Mouse (Mus musculus) forebrain, embryonic 12.5 days (tissue): ENCODE measurements around the gene Eif4e3. TPM values are rescaled to one million over a fixed set of nuclear protein-coding genes. Genes with fewer than 3 reads are reported as not detected.

Experiments
- ATAC-seq: fragments of 200-750 bp; cut with Nextera tagmentation; 2 replicates; pipeline ENCODE4 v1.8.0; 2017; ENCODE audit warnings: moderate TSS enrichment; ENCODE audit not compliant: low FRiP score
- H3K27ac ChIP-seq: fragments of 300-500 bp; sonication (generic); 2 replicates; pipeline ENCODE4 v1.5.1; 2016; ENCODE audit warnings: mild to moderate bottlenecking
- H3K27me3 ChIP-seq: fragments of 300-500 bp; sonication (generic); 2 replicates; pipeline ENCODE4 v1.6.1; 2016; ENCODE audit warnings: mild to moderate bottlenecking
- H3K36me3 ChIP-seq: fragments of 300-500 bp; sonication (generic); replicated peaks from 2 replicates; pipeline ENCODE4 v1.6.1; 2016; ENCODE audit warnings: mild to moderate bottlenecking
- H3K4me1 ChIP-seq: fragments of 300-500 bp; sonication (generic); 2 replicates; pipeline ENCODE4 v1.6.1; 2016
- H3K4me2 ChIP-seq: fragments of 300-500 bp; sonication (generic); 2 replicates; pipeline ENCODE4 v1.6.1; 2016; ENCODE audit warnings: mild to moderate bottlenecking, moderate library complexity
- H3K4me3 ChIP-seq: fragments of 300-500 bp; sonication (generic); replicated peaks from 2 replicates; pipeline ENCODE4 v1.5.1; 2016; ENCODE audit warnings: mild to moderate bottlenecking
- H3K9ac ChIP-seq: fragments of 300-500 bp; sonication (generic); 2 replicates; pipeline ENCODE4 v1.6.1; 2016; ENCODE audit warnings: mild to moderate bottlenecking
- H3K9me3 ChIP-seq: fragments of 300-500 bp; sonication (generic); 2 replicates; pipeline ENCODE4 v1.6.1; 2016
- whole genome bisulfite sequencing: fragments of 180-500 bp; shearing (Covaris S2); methylation state at CpG from one replicate; pipeline ENCODE4 v1.1.7; 2016; 5-methylcytosine and 5-hydroxymethylcytosine counted together
- polyA plus RNA-seq: library from polyadenylated mRNA; unstranded; fragments of >200 nt; fragmentation: Nextera tagmentation; extraction: Ambion mirVana; gene quantifications from 2 replicates; pipeline ENCODE4 v1.2.1, GENCODE M21; 2016

Eif4e3 gene
- polyA plus RNA-seq, 1 experiment from 2014 or later = 12.7 TPM

DNA sequence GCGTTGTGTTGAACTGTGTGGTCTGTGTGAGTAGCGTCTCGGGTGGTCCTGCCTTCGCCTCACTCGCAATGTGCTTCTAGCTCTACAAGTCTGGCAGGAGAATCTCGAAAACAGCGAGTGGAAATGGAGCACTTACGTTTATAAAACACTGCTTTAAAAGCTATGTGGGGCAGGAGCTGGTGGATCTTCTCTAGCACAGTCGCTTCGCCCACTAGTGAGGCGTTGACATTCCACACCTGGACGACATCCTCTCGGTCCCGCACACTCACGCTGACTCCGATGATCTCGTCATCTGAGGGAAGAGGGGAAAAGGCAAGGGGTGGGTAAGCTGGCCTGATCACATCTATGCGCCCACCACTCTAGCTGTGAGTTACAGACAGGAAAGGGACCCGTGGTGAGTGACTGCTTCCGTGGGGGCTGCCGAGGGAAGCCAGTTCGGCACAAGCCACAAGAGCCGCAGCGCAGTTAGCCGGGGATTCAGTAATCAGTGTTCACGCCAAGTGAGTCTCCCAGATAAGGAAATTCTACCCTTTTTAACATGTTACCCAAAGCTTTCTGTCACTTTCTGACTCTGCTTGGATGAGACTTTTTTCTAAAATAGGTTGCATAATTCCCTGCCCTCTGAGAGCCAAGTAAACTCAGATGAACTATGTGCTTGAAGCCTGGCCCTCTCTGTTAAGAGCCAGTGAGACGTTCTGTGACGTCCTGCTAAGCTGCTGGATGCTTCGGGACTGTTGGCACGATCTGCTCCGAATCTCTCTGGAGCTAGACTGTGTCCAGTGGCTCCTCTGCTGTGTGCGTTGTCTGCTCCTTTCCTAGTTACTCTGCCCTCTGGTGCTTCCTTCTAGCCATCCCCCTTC is 34.2 kb downstream of the Eif4e3 start:
- Histone ChIP-seq H3K27ac (no peak overlapping the region), H3K27me3 (no peaks in the 10 kb centered on the region), H3K9ac (no peak overlapping the region), H3K4me1 (0 out of 2 replicates have a peak, but pooled peaks cover 7% of the 10 kb centered on the region), H3K9me3 (no peaks in the 10 kb centered on the region), H3K36me3 (peaks cover 6% of the 10 kb centered on the region), H3K4me3 (no peak overlapping the region), H3K4me2 (no peak overlapping the region)
- WGBS = 92% methylated on average over 32 of the region's 32 CpGs
- ATAC-seq = no peak

DNA sequence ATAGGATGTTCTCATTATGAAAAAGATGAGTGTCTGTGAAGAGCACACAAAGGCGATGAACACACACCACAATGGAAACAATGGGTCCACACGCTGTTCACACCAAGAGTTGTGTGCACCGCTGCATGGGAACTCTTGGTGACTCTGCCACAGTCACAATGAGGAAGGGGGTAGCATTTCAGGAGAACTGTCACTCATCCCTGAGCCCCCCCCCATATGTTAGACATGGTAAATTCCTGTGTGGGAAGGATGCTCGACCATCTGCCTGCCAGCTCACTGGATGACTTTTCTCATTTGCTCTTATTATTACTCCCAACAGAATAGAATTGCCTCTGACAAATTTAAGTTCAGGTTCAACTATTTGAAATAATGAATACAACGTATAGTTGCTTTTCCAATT is 34.9 kb downstream of the Eif4e3 start:
- ATAC-seq = no peak
- 88% methylated on average over 5 of the region's 5 CpGs for WGBS
- peaks cover 6% of the 10 kb centered on the region for H3K36me3 ChIP-seq

DNA sequence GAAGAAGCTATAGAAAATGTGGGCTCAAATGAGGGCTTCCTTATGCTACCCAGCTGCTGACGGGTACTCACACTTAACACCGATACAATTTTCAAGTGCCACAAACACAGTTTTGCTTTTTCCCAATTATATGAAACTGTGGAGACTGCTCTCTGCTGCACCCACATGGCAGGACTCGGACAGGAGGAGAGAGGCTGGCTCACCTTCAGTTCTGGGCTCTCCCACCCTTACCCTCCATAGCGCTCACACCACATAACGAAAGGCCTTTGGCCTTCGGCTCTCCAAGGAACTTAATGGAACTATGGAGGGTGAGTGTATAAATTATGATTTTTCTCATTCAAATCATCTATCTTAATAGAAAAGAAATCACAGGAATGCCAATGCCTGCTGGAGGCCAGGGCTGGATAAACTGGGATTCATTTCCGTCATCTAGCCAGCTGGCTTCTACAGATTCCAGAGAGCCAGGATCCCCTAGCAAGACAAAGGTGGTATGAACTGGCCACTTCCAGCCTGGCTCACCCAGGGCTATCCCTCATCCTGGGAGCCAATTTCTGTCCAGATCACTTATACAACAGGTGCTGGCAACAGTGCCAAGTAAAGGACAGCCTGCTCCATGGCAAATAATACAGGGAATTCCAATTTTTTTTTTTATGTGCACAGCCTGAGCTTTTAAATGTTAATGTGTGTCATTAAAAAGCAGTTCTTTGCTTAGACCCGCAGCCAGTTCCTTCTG is 36.7 kb downstream of the Eif4e3 start:
- Histone ChIP-seq H3K36me3 (peaks cover 6% of the 10 kb centered on the region), H3K4me1 (peaks cover 15% of the 10 kb centered on the region), H3K27me3 (no peaks in the 10 kb centered on the region), H3K4me2 (no peak overlapping the region), H3K4me3 (no peak overlapping the region), H3K9me3 (no peaks in the 10 kb centered on the region), H3K27ac (no peak overlapping the region), H3K9ac (no peak overlapping the region)
- WGBS = 78% methylated on average over 8 of the region's 8 CpGs
- no peak for ATAC-seq

More for the DNA sequence above, 34.9 kb downstream of the Eif4e3 start:
- Histone ChIP-seq H3K27ac (no peak overlapping the region), H3K4me3 (no peak overlapping the region), H3K9ac (no peak overlapping the region), H3K4me2 (no peak overlapping the region), H3K4me1 (0 out of 2 replicates have a peak, but pooled peaks cover 2% of the 10 kb centered on the region), H3K27me3 (no peaks in the 10 kb centered on the region), H3K9me3 (no peaks in the 10 kb centered on the region)

DNA sequence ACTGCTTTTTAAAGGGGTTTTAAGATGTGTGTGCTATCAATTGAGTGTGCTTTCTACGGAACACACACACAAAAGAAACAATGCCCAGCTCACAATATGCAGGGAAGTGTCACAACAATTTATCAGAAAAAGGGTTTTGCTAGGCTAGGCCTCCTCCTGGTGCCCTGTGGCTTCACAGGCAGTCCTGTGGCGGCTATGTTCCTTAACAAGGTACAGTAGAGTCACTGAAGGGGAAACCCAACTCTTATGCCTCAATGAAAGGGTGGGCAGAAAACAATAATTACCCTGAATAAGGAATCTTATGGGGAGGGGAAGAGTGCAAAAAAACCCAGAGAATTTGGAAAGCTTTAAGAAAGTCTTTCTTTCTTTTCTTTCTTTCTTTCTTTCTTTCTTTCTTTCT is 40.2 kb downstream of the Eif4e3 start:
- Histone ChIP-seq H3K4me2 (no peak overlapping the region), H3K27me3 (no peaks in the 10 kb centered on the region), H3K9ac (no peak overlapping the region), H3K4me1 (peaks cover 34% of the 10 kb centered on the region), H3K9me3 (no peaks in the 10 kb centered on the region), H3K27ac (no peak overlapping the region), H3K4me3 (no peak overlapping the region), H3K36me3 (peaks cover 6% of the 10 kb centered on the region; the same call in 1 of the 2 replicates)
- peak; percentile 28; the same call in 1 of the 2 replicates for ATAC-seq
- 15% methylated on average over 2 of the region's 2 CpGs for WGBS

DNA sequence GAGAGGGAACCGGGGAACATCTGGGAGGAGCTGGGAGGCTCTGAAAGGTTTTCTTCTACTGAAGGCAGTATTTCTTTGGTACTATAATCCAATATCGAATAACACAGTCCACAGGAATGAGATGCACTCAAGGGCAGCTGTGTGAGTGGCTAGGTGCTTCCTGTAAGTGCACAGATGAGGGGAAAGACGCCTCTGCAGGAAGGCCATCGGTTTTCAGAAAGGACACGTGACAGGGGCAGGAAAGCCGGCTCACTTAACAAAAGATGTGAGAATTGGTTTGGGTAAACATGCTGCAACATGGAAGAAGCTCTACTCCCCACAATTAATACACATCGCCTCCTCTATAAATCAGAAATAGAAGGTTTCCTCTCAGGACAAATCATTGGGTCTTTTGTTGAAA is 40.8 kb downstream of the Eif4e3 start:
- no peaks in the 10 kb centered on the region for H3K9me3 ChIP-seq
- no peak overlapping the region for H3K4me3 ChIP-seq
- H3K36me3 ChIP-seq = peaks cover 6% of the 10 kb centered on the region; the same call in 1 of the 2 replicates
- H3K27me3 ChIP-seq = no peaks in the 10 kb centered on the region
- peak overlapping the region; percentile 50; the same call in 1 of the 2 replicates for H3K27ac ChIP-seq
- peaks cover 34% of the 10 kb centered on the region for H3K4me1 ChIP-seq
- 14% methylated on average over 7 of the region's 7 CpGs for WGBS
- no peak overlapping the region; the same call in 1 of the 2 replicates for H3K4me2 ChIP-seq
- ATAC-seq = peak; percentile 31; the same call in 1 of the 2 replicates
- no peak overlapping the region for H3K9ac ChIP-seq

DNA sequence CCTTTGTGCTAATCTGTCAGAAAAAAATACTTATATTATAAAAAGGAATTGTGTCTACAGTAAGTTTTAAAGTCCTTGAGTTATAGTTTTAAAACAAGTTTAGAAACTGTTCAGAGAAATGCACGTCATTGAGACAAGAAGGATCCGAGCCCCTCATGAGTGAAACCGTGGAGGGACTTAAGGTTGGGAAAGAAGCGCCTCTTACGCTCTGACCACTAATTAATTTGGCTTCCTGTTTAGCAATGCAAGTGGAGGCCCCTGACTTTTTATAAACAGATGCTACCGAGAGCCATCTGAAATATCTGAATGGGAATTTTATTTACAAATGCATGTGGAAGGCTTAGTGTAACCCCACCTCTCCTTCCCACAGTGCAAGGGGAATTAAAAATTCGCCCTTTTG is 41.3 kb downstream of the Eif4e3 start:
- no peak for ATAC-seq
- WGBS = 26% methylated on average over 7 of the region's 7 CpGs
- no peaks in the 10 kb centered on the region for H3K27me3 ChIP-seq
- peak overlapping the region; percentile 50; the same call in 1 of the 2 replicates for H3K27ac ChIP-seq
- H3K9ac ChIP-seq = no peak overlapping the region
- H3K4me3 ChIP-seq = no peak overlapping the region
- H3K9me3 ChIP-seq = no peaks in the 10 kb centered on the region
- H3K4me2 ChIP-seq = no peak overlapping the region
- H3K4me1 ChIP-seq = peaks cover 34% of the 10 kb centered on the region
- H3K36me3 ChIP-seq = peaks cover 6% of the 10 kb centered on the region; the same call in 1 of the 2 replicates

DNA sequence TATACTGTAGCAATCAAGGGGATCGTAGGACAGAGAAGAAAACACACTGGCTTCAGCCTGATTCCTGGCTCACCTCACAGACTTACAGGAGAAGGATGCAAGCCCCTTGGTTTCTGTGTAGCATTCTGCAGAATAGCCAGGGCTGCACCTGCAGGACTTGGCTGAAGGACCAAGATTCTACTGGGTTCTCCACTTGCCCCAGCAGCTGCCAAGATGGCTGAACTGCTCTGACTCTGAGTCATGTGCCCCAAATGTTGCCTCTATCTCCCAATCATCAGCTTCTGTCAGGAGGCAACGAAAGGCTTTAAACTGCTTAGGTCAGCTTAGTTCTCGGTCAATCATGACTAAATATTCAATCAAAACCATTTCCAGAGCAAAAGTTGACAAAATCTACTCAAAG is 42.0 kb downstream of the Eif4e3 start:
- H3K4me3 ChIP-seq = no peak overlapping the region
- no peak overlapping the region for H3K9ac ChIP-seq
- WGBS = 76% methylated on average over 3 of the region's 3 CpGs
- H3K27me3 ChIP-seq = no peaks in the 10 kb centered on the region
- no peak for ATAC-seq
- no peaks in the 10 kb centered on the region for H3K9me3 ChIP-seq
- H3K4me1 ChIP-seq = peaks cover 34% of the 10 kb centered on the region
- H3K36me3 ChIP-seq = peaks cover 6% of the 10 kb centered on the region; the same call in 1 of the 2 replicates
- H3K27ac ChIP-seq = no peak overlapping the region
- H3K4me2 ChIP-seq = no peak overlapping the region

DNA sequence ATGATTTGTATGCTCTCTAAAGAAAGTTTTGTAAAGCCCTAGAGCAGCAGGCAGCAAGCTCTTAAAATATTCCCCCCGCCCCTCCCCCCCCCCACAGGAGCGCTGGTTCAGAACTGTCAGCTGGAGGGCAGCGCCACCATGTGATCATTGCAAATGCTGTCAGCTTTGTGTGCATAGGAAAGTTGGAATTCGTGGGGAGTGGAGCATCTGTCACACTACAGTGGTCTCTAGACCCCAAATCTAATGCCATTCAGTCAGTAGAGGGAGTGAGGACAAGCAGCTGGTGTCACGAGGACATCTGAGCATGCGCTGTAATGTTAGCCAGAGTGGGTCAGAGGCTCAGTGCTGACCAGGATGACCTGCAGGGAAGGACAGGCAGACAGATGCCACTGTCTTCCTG is 42.9 kb downstream of the Eif4e3 start:
- peaks cover 34% of the 10 kb centered on the region for H3K4me1 ChIP-seq
- no peaks in the 10 kb centered on the region for H3K27me3 ChIP-seq
- no peaks in the 10 kb centered on the region for H3K9me3 ChIP-seq
- no peak overlapping the region for H3K27ac ChIP-seq
- H3K9ac ChIP-seq = no peak overlapping the region
- no peak overlapping the region for H3K4me3 ChIP-seq
- WGBS = 16% methylated on average over 6 of the region's 6 CpGs
- ATAC-seq = peak; percentile 36; the same call in 1 of the 2 replicates
- H3K4me2 ChIP-seq = no peak overlapping the region
- H3K36me3 ChIP-seq = peaks cover 3% of the 10 kb centered on the region; the same call in 1 of the 2 replicates

DNA sequence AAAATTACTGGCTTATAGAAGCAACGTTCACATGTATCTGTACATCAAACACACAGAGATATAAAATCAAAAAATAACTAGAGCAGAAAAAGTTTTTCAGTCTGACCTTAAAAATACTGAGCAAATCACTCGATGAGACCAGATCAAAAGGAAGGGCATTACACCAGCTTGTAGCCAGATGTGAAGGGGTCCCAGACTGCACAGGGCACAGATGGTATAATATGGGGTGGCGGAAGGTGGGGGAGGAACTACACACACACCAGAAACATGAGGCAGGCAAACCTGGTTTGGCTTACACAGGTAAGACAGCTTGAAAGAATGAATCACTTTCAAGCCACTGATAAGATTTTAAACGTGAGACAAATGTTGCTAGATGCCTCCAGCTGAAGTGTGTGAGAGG is 45.4 kb downstream of the Eif4e3 start:
- H3K4me3 ChIP-seq = no peak overlapping the region
- H3K36me3 ChIP-seq = no peaks in the 10 kb centered on the region
- H3K27me3 ChIP-seq = no peaks in the 10 kb centered on the region
- no peak overlapping the region for H3K4me2 ChIP-seq
- no peak overlapping the region for H3K27ac ChIP-seq
- 72% methylated on average over 4 of the region's 4 CpGs for WGBS
- H3K9me3 ChIP-seq = no peaks in the 10 kb centered on the region
- no peak overlapping the region for H3K9ac ChIP-seq
- no peak for ATAC-seq
- peaks cover 29% of the 10 kb centered on the region for H3K4me1 ChIP-seq

DNA sequence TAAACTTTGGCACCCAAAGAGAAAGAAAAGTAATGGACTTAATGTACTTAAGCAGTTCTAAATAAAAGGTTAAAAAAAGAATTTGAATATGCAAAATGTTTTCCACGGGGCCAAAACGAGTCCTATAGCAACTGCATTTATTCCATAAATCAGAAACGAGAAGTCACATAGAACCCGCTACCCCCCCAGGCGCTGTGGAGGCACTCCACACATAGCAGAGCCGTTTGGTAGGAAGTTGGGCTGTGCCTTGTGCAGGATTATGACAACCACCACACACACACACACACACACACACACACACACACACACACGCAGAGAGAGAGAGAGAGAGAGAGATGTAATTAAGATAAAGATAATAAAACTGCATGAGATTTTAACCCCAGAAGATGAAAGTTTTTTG is 46.1 kb downstream of the Eif4e3 start:
- no peak overlapping the region for H3K27ac ChIP-seq
- H3K9me3 ChIP-seq = no peaks in the 10 kb centered on the region
- peaks cover 26% of the 10 kb centered on the region for H3K4me1 ChIP-seq
- H3K9ac ChIP-seq = no peak overlapping the region
- no peaks in the 10 kb centered on the region for H3K27me3 ChIP-seq
- no peak overlapping the region for H3K4me2 ChIP-seq
- 78% methylated on average over 7 of the region's 7 CpGs for WGBS
- H3K4me3 ChIP-seq = no peak overlapping the region
- H3K36me3 ChIP-seq = no peaks in the 10 kb centered on the region
- ATAC-seq = no peak

DNA sequence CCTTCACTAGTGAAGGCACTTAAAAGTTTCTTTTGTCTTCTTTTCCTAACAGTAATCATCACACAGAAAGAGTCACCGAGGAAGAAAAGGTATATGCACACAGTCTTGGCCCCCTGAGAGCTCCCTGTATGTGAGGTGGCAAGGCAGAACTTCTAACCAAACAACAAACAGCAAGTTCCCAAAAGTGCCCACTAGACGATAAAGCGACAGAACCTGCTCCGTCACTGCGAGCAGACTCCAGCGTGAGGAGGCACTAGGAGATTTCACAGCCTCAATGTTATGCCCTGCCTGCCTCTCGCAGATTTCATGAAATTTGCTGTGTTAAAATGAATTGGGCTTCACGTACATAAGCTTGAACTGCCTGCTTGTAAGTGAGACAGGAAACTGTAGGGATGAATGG is 46.6 kb downstream of the Eif4e3 start:
- H3K4me3 ChIP-seq = no peak overlapping the region
- H3K4me2 ChIP-seq = no peak overlapping the region
- no peak for ATAC-seq
- no peaks in the 10 kb centered on the region for H3K9me3 ChIP-seq
- H3K27ac ChIP-seq = no peak overlapping the region
- no peaks in the 10 kb centered on the region for H3K36me3 ChIP-seq
- H3K4me1 ChIP-seq = peaks cover 28% of the 10 kb centered on the region
- no peak overlapping the region for H3K9ac ChIP-seq
- WGBS = 72% methylated on average over 8 of the region's 8 CpGs
- no peaks in the 10 kb centered on the region for H3K27me3 ChIP-seq

DNA sequence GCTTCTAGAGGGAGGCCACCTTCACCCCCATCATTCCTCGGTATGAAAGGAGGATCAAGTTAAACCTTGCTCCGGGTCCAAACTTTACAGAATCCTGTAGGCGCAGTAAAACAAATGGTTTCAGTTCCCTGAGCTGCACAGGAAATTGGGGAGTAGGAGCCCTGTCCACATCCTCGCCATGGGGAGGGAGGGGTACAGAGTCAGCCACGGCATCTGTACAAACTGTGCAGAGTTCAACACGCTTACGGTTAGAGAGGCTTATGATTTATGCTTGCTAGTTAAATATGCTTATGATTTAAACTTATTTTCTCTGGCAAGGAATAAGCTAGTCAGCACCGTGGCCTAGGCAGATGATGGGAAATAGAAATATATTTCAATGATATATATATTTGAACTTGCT is 47.1 kb downstream of the Eif4e3 start:
- 81% methylated on average over 8 of the region's 8 CpGs for WGBS

More for the DNA sequence above, 47.1 kb downstream of the Eif4e3 start:
- Histone ChIP-seq H3K4me2 (no peak overlapping the region), H3K9me3 (no peaks in the 10 kb centered on the region), H3K4me1 (peaks cover 25% of the 10 kb centered on the region), H3K4me3 (no peak overlapping the region), H3K36me3 (no peaks in the 10 kb centered on the region), H3K27me3 (peaks cover 2% of the 10 kb centered on the region; the same call in 1 of the 2 replicates), H3K27ac (no peak overlapping the region), H3K9ac (no peak overlapping the region)
- no peak for ATAC-seq
